Mouse (Mus musculus) spleen, adult 2 months (tissue): ENCODE data around the gene Psmd4.

ENCODE experiments used
- CTCF ChIP-seq: fragments of 200-500 bp; IDR thresholded peaks from 2 replicates; pipeline ENCODE4 v1.5.1; 2011; ENCODE audit warnings: mild to moderate bottlenecking, inconsistent platforms; ENCODE audit not compliant: insufficient read depth, insufficient read length, insufficient replicate concordance; ENCODE audit errors: extremely low read depth
- POLR2A ChIP-seq: fragments of 200-500 bp; IDR thresholded peaks from 2 replicates; pipeline ENCODE4 v1.6.1; 2011; ENCODE audit warnings: low read depth, low read length, inconsistent platforms

DNA sequence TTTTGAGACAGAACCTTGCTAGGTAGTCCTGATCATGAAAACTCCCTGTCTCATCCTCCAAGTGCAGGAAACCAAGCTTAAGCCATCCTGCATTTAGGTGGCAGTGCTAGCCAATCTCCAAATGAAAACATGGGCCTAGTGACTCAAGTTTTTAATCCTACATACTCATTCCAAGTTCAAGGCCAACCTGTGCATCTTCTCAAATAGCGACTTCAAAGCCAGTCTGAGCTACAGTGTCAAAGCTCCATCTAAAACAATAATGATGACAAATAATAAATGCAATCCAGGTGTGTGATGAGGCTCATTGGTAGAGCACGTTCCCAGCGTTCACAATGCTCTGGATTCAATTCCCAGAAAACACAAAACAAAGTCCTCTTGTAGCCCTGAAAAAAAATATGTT, 789 bp downstream of the Psmd4 start:
- no peak for TF ChIP-seq CTCF
- TF ChIP-seq POLR2A = no peak
